Mouse (Mus musculus) heart, adult 11 months (tissue): ENCODE measurements around the gene Plekhj1.

ENCODE experiments used
- DNase-seq: peaks from one replicate; pipeline ENCODE4 v3.0.0; 2022

Gene Plekhj1

DNA sequence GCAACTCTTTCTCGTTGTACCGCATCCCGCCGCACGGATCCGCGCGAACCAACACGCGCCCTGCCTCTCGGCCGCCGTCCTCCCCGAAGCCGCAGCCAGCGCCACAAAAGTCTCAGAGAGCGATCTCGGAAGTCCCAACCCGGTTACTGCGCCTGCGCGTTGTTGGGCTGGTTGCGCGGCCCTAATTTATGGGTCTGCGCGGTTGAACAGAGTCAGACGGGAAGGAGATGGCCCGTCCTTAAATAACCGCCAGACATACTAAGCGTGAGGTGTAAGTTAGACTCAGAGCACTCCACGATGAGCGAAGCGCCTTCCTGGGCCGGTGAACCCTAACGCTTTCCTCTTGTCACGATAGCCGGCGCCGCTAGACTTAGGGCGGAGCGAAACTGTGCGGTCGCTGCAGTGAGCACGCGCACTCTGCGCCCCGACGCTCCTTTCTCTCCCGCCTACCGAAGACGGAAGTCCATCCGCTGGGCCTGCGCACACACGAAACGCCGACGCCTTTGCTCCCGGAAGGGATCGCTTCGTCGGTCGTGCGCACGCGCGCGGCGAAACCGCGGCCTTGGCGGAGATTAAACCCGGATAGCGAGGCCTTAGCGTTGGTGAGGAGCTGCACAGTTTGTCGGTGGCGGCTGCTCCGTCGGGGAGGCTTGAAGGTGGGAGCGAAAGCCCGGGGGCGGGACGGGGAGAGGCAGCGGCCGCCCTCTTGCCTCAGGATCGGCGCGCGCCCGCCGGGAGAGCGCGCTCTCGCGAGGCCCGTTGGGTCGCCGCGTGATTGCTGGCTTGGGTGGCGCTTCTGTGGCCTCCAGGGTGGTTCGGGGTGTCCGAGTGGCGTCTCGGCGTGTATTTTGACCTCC, at the start of gene Plekhj1, which contains the start of gene Sf3a2:
TSS of gene Plekhj1 (minus strand) at position 477 of the 857 bp plus-strand sequence.
TSS of gene Sf3a2 (plus strand) at position 49 of the 857 bp plus-strand sequence.
- DNase-seq: peak; percentile 99

DNA sequence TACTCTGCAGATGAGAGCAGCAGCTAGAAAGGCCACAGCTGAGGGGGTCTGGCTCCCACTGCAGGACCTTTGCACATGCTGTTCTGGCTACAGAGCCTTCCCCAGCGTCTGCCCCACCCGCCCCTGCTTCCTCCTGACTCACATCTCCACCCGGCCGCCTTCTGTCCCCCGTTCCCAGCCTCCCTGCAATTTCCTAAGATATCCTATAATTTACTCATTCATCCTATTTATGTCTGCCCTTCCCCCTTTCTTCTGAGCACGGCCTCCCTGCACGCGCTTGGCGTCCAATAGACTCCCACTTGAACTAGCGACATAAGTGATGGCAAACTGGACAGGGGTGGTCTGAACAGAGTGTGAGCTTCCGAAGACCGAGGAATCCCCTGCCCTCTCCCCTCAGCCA, 47.3 kb upstream of the Plekhj1 start:
- no peak for DNase-seq

DNA sequence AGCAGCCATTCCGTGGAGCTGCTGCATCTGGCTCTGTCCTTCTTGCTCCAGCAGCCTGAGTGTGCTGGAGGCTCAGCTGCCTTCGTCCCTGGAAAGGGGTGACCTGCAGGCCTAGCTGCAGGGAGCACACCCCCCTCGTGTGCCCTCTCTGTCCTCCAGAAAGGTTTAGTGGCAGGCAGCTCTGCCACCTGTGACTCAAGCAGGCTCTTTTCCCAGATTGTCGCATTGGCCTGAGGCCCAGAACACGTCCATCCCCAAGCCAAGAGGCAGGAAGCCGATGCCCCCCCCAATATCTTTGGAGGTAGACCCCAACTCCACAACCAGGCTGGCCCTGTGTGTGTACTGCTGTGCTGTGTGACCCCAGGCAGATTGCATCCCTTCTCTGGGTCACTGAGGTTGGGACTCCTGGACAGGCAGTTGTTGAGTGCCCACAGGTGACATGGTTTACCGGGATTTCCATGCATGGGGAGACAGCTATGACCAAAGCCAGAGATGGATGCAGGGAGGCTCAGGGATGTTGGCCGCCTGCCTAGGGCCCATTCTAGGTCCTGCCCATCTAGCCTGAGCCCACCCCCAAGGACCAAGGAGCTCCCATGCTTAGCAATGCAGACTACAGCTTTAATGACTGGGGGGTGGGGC, 46.7 kb upstream of the Plekhj1 start:
- no peak for DNase-seq

DNA sequence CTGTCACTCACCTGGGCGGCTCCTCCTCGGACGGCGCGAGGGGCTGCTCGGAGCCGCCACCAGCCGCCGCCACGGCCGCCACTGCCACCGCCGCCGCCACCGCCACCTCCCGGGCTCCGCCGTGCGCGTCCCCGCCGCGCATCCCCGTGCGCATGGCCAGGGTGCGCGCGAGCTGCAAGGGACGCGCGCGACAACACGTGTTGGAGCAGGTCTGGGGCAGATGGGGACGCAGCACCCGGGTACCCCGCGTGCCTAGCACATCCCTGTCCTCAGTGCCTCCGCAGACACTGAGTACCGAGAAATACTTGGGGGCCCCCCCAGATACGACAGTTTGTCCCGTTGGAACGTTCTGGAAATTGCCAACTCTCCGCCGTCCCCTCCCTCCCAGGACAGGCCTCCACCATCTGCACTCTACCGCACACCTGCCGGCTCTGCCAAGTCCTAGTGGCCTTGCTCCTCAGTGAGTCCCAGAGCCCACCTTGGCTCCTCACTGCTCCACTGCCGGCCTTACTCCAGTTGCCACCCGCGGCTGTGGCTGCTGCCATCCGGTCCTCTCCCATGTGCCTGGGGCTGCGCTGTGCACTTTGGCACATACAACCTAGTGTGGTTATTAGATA, 45.6 kb upstream of the Plekhj1 start, which contains the start of gene Lingo3:
TSS of gene Lingo3 (minus strand) at position 109 of the 617 bp plus-strand sequence.
- DNase-seq: no peak

DNA sequence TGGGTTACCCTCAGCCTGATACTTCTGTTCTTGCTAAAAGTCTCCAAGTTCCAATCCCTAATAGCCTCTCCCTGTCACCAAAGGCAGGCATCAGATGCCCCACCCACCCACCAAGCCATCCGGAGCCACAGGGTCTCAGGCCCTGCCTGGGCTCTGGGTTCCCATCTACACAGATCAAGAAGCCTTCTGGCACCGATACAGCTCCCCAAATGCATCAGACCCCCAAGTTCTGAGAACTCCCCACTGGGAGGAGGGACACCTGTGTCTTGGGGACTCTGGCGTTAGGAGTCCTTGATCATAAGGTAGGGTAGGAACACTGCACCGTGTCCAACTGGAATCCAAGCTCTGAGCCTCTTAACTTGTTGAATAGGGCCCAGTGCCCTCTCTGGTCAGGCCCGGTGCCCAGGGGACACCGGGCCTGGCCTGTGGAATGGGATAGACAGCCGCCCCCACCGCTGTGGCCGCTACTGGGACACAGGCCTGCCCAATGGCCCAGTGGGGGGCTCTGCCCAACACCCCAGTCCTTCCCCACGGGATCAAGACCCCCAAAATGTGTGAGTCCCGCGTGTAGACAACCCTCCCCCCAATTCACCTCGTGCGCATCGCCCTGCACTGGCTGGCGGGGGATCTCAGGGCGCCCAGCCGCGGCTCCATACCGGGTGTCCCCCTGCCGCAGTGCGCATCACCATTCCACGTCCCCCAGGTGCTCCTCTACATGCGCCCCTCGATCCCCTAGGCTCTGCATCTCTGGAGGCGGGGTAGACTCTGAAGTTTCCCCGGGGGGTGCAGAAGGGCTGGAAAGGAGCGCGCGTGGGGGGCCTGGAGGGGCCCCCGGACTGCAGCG, 44.9 kb upstream of the Plekhj1 start:
- DNase-seq: no peak

DNA sequence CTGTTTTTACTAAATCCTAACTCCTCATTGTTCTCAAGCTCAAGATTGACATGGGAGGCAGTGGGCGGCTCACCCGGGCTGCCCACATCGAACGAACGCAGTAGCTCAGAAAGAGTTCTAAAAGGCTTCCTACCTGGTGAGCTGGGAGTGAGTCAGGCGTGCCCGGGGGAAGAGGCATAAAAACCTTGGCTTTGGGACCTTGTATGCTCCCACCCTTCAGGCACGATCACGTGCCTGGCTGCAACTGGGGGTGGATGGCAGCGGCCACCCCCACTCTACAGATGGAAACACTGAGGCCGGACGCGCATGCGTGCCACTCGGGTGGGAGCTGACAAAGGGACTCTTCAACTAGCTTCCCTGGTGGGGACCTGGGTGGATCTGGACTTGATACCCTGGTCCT, 43.9 kb upstream of the Plekhj1 start:
- DNase-seq: no peak

DNA sequence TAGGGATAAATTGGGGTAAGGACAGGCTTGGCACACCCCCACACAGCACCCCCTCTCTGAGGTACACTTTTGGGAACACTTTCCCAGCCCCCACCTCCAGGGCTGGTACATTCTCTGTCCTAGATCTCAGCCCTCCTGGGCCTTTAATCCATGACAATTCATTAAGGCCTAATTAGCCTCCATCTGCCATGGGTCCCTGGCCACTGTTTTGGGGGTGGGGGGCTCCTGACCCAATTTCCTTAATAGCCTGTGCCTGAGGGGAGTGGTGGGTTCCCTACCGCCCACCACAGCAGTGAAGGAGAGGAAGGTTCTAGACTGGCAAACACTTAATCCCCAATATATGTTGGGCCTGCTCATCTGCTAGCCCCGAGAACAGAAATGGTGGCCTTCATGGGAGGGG, 43.3 kb upstream of the Plekhj1 start:
- DNase-seq: no peak

DNA sequence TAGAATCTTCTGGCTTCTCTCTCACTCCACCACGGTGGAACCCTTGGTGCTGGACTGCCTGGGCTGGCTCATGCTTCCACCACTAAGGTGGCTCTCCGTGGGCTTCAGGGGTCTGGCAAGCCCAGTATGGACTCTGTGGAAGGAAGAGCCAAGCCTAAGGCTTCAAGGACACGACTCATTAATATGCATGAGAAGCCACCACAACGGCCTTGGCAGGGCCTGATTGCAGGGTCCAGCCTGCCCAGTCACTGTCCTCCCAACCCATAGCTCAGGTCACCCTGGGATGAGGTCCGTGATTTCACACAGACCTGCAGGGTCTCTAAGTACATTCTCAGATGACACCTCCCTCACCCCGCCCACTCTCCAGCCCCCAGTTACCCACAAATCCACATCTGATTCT, 41.4 kb upstream of the Plekhj1 start:
- no peak for DNase-seq

DNA sequence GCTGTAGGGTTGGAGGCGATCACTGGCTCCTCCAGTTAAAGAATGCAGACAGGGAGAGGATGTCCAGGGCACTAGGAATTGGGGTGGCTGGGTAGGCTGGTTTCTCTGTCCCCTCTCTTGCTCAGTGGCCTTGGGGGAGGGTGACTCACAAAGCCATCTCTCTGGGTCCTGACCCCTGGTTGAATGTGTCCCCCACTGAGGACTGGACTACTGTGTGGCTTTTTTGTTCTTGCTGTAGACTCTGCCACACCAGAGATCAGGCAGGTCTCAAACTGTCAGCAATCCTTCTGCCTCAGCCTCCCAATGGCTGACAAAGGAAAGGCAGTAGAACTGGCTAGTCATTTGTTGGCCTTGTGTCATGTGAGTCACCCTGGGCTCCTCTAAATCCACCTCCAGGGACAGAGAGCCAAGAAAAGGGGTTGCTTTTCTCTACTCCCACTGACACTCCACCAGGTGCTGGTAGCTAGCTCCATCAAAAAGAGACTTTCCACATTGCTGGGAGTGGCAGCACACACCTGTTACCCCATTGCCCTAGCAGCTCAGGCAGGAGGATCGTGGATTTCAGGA, 40.0 kb upstream of the Plekhj1 start:
- DNase-seq: no peak

DNA sequence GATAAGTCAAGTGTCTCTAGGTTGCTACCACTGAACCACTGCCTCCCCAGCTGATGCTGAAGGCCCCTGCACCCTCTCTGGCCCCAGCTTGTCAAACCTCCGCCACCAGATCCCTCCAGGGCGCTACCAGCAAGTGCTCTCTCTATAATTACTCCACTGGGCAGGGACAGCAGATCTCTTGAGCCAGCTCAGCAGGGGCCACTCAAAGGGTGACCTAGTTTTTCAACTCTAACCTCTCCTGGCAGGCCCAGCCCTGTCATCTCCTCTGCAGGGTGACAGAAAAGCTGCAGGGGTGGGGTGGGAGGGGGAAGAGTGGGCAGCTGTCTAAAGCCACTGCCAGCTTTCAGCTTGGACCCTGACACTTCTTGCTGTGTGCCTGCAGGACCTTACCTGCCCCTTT, 39.4 kb upstream of the Plekhj1 start:
- peak; percentile 96 for DNase-seq

DNA sequence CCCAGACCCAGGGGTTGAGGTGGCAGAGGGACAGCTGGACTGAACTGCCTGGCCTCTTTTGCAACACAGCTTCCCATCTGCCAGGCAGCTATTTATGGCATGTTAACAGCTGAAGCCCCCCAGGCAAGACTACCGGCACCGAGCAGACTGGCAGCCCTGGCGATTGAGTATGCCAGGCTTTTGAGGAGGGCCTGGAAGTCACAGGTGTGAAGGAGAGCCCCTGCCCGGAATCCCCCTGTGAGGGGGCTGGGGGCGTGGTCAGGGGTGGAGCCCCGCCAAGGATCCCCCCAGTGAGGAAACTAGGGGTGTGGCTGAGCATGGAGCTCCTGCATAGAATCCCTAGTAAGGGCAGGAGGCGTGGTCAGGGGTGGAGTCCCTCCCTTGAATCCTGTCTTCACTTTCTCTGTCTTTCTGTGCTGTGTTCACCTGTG, 38.5 kb upstream of the Plekhj1 start:
- no peak for DNase-seq

DNA sequence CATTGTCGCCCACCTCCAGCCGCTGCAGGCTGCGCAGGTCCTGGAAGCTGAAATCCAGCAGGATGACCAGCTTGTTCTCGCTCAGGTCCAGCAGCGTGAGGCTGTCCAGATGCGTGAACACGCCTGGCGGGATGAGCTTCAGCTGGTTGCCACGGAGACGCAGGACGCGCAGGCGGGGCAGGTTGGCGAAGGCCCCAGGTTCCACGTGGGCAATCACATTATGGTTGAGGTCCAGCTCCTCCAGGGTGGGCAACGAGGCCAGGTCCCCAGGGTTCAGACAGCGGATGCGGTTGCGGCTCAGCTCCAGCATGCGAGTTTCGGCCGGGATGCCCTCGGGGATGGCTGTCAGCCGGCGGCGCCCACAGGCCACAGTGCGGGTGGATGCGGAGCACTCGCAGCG, 37.2 kb upstream of the Plekhj1 start:
- no peak for DNase-seq

DNA sequence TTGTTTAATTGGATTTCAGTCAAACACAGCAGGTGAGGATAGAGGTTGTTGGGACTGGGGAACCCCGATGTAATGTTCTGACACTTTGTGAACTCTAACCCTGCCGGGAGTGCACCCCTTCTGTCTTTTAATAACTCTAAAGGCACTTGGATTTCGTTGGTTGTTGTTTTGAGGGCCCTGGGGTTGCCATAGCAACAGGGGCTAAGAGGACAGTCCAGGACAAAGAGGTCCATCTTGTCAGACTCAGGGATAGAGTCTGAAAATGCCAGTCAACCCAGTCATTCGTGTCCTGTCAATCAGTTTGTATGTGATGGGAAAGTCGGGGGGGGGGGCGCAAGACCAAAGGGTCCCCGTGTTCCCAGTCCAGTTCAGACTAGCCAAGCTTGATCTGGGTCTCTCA, 34.4 kb upstream of the Plekhj1 start:
- DNase-seq: no peak

DNA sequence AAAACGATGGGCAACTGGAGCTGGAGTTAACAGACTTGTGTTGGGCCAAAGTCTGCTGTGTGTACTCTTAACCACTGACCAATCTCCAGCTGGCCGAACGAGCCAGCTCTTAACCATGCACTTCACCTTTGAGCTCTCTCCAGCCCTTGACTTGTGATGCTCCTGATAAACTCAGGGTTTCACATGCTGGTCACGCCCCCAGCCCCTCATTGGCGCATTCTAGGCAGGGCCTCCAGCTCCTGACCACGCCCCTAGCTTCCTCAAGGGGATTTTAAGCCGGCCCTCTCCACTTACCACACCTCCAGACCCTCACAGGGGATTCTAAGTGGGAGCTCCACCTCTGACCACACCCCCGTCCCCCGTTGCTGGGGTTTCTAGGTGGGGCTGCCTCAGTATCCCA, 32.7 kb upstream of the Plekhj1 start:
- DNase-seq: peak; percentile 94

DNA sequence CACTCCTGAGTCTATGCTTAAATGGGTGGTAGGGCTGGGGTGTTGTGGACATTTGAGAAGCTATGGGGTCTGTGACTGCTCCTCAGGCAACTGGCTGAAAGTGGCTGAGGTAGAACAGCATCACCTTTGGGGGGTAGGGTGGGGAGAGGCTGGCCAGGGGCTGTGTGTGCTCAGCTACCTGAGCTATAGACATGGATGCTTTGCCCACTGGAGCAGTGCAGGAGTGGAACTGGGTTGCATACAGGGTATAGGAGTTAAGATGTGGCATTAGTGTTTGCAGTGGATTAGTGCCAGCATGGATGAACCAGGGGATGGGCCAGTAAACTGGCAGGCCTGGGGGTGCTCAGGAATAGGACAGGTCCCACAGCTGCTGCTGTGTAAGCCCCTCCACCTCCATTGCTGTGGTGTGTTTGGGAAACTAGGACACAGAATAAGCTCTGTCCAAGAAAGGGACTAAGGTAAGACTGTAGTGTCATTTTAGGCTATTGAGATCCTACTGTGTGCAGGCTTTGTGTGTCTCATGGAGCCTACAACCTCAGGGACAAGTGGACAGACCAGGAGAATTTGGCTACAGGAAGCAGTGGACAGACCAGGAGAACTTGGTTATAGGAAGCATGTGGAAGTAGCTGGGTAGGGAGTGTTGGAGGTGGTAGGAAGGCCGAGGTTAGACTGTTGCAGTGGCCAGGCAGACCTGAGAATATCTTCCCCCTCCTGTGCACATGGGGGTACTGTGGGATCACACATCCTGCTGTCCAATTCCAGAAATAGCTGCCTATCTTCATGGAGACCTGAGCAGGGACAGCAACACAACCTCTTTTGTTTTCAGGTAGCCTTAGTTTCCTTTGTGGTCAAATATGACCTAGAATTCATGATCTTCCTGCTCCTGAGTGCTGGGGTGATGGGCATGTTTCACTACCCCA, 31.2 kb upstream of the Plekhj1 start:
- DNase-seq: peak; percentile 92

DNA sequence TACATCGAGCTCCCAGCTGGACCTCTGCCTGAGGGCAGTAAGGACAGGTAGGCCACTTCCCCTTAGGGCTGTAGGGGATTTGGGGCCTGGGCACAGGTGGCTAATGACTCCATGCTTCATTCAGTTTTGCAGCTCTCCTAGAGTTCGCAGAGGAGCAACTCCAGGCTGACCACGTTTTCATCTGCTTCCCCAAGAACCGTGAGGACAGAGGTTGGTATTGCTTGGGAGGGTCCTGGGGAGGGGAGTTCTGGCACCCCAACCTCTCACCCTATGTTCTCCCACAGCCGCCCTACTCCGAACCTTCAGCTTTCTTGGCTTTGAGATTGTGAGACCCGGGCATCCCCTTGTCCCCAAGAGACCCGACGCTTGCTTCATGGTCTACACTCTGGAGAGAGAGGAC, 30.2 kb upstream of the Plekhj1 start:
- DNase-seq: peak; percentile 91

DNA sequence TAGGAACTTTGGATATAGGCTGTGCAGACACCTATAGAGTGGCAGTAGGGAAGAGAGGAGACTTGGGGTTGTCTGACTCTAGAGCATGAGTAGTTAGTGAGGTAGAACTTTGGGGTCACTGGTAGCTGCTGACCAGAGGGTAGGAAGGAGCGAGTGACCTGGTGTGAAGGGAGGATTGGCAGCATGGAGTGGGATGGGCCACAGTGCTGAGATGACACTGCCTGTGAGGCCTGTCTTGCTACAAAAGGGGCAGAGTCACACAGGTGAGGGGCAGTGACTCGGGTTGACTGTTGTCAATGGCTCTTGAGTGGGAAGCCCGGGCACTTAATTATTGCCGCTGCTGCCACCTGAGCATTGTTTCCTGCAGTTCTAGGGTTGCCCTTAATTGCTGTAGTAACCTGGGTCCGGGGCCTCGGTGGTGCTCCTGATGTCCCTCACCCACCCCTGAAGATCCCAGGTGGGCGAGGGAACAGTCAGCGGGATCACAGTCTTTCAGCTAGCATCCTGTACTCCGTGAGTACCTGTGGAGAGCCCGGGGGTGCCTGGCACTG, 29.5 kb upstream of the Plekhj1 start:
- DNase-seq: peak; percentile 94

DNA sequence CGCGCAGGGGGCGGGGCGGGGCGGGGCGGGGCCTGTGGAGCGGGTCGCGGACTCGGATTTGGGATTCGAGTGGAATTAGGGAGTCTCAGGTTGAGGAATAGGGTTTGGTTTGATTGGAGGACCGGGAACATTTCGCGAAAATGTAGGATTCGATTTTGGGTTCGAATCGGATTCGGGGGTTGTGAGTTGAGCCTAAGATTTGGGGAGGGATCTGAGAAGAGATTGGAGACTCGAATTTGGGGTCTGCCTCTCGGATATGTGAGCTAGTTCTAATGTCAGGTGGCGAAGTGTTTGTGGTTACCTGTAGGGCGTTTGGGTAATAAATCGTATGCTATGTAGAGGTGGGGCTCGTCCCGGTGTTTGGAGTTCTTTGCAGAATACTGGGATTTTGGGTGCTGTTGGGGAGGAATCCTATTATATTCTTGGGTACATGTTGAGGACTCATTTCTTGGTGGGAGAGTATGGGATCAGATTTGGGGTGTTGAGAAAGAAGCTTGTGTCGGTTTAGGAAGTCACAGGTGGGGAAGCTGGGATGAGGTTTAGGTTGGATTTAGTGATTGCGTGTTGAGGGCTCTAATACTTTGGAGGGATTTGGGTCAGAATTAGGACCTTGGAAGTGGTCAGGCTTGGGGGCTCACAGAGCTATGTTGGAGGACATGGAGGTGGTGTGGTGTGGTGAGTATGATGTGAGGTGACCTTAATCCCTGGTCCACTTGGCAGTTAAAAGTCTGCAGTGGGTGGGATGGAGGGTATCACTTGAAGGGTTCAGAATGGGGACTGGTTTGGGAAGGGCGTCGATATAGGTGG, 28.8 kb upstream of the Plekhj1 start:
- peak; percentile 93 for DNase-seq

DNA sequence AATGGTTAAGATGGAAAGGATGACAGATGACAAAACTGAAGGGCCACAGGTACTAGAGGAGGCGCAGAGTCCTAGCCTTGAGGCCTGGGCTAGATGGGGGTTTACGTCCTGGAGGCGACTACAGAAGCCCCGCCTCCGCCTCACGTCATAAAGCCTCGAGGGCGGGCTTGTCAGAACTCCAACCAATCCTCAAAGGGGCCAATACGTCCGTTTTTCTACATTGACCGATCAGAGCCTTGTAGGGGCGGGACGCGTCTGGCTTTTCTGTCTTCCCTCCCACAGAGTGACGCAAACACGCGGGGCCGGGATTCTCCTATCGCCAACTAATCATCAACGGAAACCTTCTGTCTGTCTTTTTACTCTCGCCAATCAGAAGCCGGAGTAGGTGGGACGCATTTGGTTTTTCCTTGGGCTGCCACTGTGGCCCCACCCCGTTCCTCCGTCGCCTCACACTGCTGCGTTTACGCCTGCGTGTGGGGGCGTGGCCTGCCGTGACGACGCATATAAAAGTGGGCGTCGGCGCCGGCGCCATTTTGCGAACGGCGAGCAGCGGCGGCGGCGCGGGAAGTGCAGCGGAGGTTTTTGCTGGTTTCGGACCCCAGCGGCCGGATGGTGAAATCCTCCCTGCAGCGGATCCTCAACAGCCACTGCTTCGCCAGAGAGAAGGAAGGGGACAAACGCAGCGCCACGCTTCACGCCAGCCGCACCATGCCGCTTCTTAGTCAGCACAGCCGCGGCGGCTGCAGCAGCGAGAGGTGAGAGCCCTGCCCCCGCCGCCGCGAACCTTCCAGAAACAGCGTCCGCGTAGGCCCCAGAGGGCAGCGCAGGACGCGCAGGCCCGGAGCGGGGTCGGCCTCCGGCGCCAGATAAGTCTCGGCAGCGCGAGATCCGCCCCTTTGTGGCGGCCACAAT, 28.0 kb upstream of the Plekhj1 start, which contains the start of gene Oaz1:
TSS of gene Oaz1 (plus strand) at position 506 of the 912 bp plus-strand sequence.
- peak; percentile 100 for DNase-seq
